Mouse (Mus musculus) adipocyte (in vitro differentiated cells): ENCODE data around the gene Cdt1.

Experiments
- DNase-seq: peaks from one replicate; pipeline ENCODE4 v3.0.0-alpha.2; 2016; ENCODE audit warnings: low spot score

Gene Cdt1

DNA sequence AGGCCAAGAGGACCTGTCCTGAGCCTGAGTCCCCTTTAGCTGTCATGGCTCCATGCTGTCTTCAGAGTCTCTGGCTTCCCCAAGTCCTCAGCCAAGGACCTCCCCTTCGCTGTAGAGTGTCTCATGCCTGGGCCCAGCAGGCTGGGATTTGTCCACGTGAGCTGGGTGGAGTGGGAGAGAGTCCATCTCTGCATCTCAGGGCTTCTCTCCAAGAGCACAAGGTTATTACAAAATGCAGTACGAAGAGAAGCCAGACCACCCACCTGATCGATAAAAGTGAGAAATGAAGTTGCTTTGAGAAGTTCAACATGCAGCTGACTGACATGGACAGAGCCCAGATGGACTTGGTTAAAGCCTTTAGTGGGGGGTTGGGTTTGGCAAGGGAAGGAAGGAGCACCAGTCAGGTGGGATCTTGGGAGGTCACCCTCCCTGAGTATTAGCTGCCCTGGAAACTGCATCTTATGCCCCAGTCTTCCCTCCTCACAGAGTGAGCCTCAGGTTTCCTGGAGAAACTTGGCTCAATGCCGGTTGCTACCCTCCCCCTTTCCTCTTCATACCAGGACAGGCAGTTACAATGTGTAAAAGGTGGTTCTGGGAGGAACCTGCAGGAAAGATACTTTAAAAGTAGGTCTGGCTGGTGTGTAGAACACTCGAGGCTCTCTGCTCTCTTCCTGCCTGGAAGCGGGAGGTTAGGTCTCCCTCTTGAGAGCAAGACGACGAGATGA, 48.5 kb downstream of the Cdt1 start:
- no peak for DNase-seq

DNA sequence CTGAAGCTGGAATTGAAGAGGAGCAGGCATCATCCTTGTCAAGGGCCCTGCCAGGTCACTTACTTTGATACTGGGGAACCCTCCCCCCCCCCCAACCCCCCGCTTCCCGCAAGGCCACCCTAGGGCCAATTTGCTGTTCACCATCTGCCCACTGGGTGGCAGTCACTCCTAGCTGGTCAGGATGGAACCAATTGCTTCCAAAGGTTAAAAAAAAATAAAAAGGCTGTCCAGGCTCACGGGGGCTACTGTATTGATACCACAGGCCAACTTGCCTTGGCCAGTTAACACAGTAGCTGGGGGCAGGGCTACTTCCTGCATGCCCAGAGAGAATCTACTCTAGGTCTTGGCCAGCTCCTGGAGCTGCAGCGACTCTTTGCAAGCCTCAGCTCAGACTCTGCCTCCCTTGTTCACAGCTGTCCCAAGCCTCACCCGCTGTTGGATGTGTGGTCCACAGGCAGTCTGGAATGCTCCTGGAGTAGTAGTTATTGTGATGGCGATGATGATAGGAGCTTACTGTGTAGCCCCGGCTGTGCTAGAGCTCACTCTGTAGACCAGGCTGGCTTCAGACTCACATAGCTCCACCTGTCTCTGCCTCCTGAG, 50.2 kb downstream of the Cdt1 start:
- peak; percentile 68 for DNase-seq

DNA sequence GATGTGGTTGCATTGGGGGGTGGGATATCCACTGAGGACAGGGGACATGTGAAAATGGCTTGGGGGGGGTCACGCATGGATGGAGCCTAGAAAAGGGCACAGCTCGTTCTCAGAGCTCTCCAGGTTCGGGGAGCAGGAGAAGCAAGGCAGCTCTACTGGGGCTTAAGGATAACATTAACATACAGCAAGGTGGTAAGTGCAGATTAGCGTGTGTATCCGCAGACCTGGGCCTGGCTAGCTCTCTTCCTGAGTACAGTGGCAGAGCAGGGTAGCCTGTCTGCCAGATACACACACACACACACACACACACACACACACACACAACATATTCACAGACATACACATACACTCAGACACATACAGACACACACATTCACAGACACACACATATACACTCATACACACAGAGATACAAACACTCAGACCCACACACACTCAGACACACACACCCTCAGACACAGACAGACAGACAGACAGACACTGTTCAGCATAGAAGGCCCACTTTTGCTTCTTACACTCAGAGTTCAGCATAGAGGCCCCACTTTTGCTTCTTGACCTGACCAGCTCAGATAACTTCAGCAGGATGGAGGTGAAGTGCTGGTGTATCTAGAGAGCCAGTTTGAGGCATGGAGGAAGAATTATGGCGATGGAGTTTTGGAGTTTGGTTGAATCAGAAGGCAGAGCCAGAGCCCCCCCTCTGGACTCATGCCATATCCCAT, 51.0 kb downstream of the Cdt1 start:
- DNase-seq, result no peak

DNA sequence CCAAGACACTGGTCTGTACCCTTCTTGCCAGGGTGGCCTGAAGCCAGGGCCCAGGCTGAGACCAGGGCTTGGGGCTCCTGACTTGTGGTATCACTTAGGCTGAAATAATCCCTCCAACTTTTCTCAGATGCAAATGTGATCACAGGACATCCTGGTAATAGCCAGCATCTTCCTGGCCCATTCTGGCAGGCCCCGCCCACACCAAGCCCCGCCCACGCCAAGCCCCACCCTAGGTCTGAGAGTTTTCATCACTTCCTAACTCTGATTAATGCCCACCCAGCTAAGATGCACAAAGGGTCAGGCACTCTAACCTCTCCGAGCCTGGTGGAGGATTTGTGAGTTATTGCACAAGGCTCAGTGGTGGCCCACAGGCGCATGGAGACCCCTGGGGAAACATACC, 52.6 kb downstream of the Cdt1 start:
- DNase-seq, result no peak

DNA sequence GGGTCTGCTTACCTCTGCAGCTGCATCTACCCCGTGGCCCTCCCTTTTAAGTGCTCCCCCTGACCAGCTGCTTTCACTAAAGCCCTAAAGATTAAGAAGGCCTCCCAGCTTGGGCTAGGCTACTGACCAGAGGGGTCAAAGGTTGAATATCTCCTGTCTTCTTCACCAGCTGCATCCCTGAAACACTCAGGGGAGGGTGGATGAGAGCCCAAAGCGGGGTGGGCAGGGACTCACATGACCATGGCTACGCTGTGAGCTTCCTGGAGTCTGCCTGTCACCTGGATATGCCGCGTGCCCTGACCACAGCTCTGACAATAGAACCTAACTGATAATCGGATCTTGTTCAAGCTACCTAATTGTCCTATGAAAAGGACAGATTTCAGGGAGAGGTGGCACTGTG, 54.9 kb downstream of the Cdt1 start, which contains the start of gene Pabpn1l:
Gene Pabpn1l (minus strand): TSS at position 13 of the 400 bp plus-strand sequence.
- no peak for DNase-seq
